Mouse (Mus musculus) layer of hippocampus, adult 11-12 months (tissue): ENCODE measurements around the gene Fblim1.
"Not testable (repeated sequence)": the region's sequence is repeated elsewhere in the genome, so short reads cannot be mapped to it uniquely, and the experiment has no call there.

Experiments used
- DNase-seq: peaks from one replicate; pipeline ENCODE4 v3.0.0; 2022; ENCODE audit warnings: low spot score

Gene Fblim1

GRCm38 (mm10) chr4:141567174-141567573 lies 38.7 kb downstream of the Fblim1 start:
- not testable (repeated sequence) for DNase-seq

- DNase-seq, result no peak
Observed at GRCm38 (mm10) chr4:141566187-141566586, 39.7 kb downstream of the Fblim1 start.

- DNase-seq, result no peak
Observed at GRCm38 (mm10) chr4:141565325-141565724, 40.6 kb downstream of the Fblim1 start.

GRCm38 (mm10) chr4:141564660-141565059 lies 41.2 kb downstream of the Fblim1 start:
- DNase-seq, result no peak

- no peak for DNase-seq
Observed at GRCm38 (mm10) chr4:141564209-141564608, 41.7 kb downstream of the Fblim1 start.

GRCm38 (mm10) chr4:141562281-141562680 lies 43.6 kb downstream of the Fblim1 start:
- DNase-seq, result no peak

- DNase-seq, result not testable (repeated sequence)
Observed at GRCm38 (mm10) chr4:141561331-141561919, 44.5 kb downstream of the Fblim1 start.

GRCm38 (mm10) chr4:141559898-141560263 lies 46.0 kb downstream of the Fblim1 start:
- peak; percentile 72 for DNase-seq

- DNase-seq, result peak; percentile 74
Observed at GRCm38 (mm10) chr4:141559131-141559897, 46.6 kb downstream of the Fblim1 start.

- no peak for DNase-seq
Observed at GRCm38 (mm10) chr4:141558658-141559057, 47.2 kb downstream of the Fblim1 start.

- not testable (repeated sequence) for DNase-seq
Observed at GRCm38 (mm10) chr4:141556163-141556562, 49.7 kb downstream of the Fblim1 start.

GRCm38 (mm10) chr4:141554255-141554865 lies 51.5 kb downstream of the Fblim1 start:
- not testable (repeated sequence) for DNase-seq

- DNase-seq, result no peak
Observed at GRCm38 (mm10) chr4:141552484-141552883, 53.4 kb downstream of the Fblim1 start.

GRCm38 (mm10) chr4:141547299-141547698 lies 58.6 kb downstream of the Fblim1 start:
- DNase-seq, result no peak

- peak; percentile 86 for DNase-seq
Observed at GRCm38 (mm10) chr4:141546334-141547200, 59.3 kb downstream of the Fblim1 start.

- peak; percentile 99 for DNase-seq
Observed at GRCm38 (mm10) chr4:141545743-141546333, 60.1 kb downstream of the Fblim1 start.

- peak; percentile 71 for DNase-seq
Observed at GRCm38 (mm10) chr4:141545071-141545742, 60.7 kb downstream of the Fblim1 start.

GRCm38 (mm10) chr4:141544536-141544935 lies 61.4 kb downstream of the Fblim1 start:
- no peak for DNase-seq

GRCm38 (mm10) chr4:141543593-141543992 lies 62.3 kb downstream of the Fblim1 start:
- DNase-seq, result no peak

- DNase-seq, result no peak
Observed at GRCm38 (mm10) chr4:141541851-141542250, 64.0 kb downstream of the Fblim1 start.

GRCm38 (mm10) chr4:141540844-141541243 lies 65.1 kb downstream of the Fblim1 start:
- no peak for DNase-seq
